Mouse (Mus musculus) heart, postnatal 10 days (tissue): ENCODE data around the gene Tecta. TPM values are rescaled to one million over a fixed set of nuclear protein-coding genes. Genes with fewer than 3 reads are reported as not detected.

Source experiments
- DNase-seq, 2 experiments: peaks; one replicate each; pipeline ENCODE4 v3.0.0; 2021
- intact Hi-C: fragments of 180-260 bp; cut with DNase I; formaldehyde crosslinking; loops from one replicate; pipeline ENCODE4 v1.15.1; 2025
- total RNA-seq, 2 experiments: library from RNA; stranded (reverse); gene quantifications; 2 replicates each; pipeline ENCODE4 v1.2.3; 2021

Gene Tecta
- total RNA-seq, 2 experiments from 2014 or later = 0.19 to 0.22 TPM

DNA sequence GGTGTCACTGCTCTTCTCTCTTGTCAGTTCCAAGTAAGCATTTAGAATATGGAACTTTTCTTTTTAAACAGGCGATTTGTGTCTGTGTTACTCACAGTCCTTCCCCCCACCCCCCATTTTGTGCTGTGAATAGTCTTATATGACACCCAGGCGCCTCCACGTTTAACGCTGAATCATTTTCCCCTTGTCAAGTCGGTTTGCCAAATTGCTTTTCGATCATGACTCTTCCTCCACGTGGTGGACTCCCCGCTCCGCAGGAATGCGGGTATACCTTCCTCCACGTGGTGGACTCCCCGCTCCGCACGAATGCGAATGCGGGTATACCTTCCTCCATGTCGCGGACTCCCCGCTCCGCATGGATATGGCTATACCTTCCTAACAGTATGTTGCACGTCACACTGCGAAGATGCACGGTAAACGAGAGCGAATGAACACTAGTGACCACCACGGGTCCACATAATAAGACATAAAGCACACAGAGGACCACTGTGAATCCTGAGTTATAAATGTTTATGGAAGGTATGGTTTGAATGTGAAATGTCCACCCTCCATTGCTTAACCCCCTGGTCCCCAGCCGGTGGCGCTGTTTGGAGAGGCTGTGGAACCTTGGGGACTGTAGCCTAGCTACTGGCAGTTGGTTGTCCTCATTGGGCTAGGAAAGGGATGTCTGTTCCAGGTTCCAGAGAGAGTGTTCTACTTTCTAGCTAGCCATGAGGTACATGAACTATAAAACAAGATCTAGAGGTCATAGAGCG, 74.9 kb downstream of the Tecta start:
- intact Hi-C loops = loop anchor here (5.0 to 10.0 kb wide), 3 partner anchors 227 to 460 kb away; no protein-coding TSS in a partner anchor
- no peak for DNase-seq

DNA sequence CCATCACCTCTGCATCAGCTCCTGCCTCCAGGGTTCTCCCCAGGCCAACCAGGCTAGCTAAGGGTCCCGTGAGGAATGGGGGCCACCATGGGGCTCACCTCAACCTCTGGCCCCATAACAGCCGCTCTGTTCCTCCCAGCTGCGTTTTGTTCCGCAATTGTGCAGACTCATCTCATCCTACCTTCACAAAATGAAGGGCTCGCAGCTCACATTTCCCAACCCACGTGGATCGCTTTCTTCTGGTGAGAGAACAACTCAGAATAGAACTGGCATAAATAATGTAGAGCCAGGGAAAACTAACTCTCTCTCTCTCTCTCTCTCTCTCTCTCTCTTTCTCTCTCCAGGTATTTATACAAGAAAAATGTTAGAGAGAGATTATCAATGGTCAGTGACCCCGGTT, 76.5 kb downstream of the Tecta start:
- DNase-seq = no peak
- intact Hi-C loops = loop anchor here (10.0 kb wide), 2 partner anchors 252 to 462 kb away; no protein-coding TSS in a partner anchor

DNA sequence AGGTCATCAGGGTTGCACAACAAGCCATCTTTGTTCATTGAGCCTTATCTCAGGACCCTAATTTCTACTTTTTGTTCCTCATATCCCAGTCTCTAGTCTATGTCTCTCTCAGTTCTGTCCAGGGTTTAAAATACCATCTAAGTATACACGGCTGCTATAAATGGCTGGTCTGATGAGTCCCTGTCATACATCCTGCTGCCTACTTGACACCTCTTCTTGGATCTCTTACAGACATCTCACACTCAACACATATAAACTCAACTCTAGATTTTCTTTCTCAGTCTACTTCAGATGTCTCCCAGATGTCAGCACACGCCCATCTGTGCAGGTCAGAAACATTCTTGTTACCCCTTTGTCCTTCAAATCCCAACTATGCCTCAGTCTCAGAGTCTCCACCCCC, 78.3 kb downstream of the Tecta start:
- intact Hi-C loops = loop anchor here (10.0 kb wide), 2 partner anchors 253 to 463 kb away; no protein-coding TSS in a partner anchor
- DNase-seq = no peak

DNA sequence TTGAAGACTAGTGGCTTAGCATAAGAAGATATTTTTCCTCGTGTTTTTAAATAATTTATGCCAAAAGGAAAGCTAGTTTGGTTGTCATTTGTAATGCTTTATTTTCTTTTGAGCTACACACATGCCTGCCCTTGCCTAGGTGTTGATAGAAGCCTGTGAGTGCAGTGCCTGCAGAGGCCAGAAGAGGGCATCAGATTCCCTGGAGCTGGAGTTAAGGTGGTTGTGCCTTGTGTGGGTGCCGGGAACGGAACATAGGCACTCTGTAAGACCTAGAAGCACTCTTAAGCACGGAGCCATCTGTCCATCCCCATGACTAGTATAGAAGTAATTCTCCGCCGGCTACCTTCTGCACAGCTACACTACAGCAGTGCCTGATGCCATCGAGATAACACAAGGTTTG, 79.1 kb downstream of the Tecta start:
- no peak for DNase-seq
- intact Hi-C loops = loop anchor here (10.0 kb wide), 2 partner anchors 254 to 464 kb away; no protein-coding TSS in a partner anchor

DNA sequence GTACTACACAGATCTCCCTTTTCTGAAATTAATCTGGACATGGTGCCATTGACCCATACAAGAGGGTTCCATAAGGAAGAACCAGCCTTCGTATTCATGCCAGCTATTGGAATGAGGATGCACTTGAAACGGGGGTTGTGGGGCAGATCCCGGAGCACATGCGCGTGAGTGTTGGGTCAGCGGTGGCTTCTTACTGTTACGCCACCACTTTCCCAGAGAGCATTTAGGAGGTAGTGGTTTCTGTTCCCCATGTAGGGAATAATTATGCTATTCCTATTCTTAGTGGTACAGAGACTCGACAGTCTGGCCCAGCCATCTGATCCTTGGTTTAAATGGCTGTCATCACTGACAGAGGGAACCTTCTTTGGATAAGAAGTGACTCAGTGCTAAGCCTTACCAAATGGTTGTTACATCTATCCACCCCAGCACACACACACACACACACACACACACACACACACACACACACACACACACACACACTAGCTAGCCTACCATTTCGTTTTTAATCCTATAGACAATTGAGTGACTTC, 81.2 kb downstream of the Tecta start:
- intact Hi-C loops = no loop called here
- no peak for DNase-seq

DNA sequence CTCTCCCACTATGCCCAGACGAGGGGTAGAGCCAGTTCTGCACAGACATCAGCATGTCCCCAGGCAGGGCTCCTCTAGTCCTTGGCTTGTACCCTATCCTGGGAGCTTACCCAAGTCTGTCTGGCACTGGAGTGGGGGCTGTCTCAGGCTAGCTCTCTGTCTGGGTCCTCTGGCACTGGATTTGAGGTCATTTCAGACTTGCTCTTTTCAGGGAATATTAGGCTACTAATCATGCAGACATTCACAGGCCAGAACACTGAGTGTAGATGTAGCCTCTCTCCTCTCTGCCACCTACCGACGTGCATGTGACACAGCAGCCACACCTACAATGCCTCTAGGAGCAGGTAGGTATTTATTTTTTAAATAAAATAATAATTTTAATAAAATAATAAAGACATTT, 82.4 kb downstream of the Tecta start:
- DNase-seq = no peak
- intact Hi-C loops = no loop called here

DNA sequence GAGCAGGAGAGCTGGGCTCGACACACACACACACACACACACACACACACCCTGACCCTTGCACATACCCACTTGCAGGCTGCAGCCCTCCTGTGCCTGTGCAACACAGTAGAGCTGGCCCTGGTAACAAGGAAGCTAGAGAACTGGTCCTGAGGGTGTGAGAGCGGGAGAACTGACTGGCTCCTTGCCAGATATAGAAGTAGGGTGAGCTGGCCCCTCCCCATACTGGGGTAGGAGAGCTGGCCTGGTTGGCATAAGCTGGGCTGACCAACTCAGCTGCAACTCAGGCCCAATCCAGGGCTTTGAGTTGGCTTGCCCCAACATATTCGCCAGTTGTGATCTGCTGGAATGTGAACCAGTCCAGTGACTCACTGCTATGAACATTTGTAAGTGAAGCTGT, 83.9 kb downstream of the Tecta start:
- DNase-seq = no peak

DNA sequence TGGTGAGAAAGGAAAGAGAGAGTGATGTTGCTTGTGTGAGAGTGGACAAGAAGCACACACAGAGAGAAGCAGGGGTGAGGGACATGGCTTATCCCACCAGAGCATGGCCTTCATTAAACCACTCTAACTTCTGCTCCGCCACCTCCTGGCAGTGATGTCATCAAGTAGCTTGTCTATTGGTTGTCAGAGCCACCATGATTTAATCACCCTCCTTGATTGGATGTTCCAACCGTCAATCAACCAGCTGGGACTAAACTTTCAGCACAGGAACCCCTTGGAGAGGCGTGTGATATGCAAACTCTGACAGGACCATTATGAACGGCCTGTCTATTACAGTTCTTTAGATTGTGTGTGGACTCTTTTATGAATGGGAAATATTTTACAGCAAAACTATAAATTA, 84.8 kb downstream of the Tecta start:
- peak in 1 of 2 experiments; percentile 17 for DNase-seq
- intact Hi-C loops = no loop called here

More for the DNA sequence above, 83.9 kb downstream of the Tecta start:
- intact Hi-C loops = no loop called here

DNA sequence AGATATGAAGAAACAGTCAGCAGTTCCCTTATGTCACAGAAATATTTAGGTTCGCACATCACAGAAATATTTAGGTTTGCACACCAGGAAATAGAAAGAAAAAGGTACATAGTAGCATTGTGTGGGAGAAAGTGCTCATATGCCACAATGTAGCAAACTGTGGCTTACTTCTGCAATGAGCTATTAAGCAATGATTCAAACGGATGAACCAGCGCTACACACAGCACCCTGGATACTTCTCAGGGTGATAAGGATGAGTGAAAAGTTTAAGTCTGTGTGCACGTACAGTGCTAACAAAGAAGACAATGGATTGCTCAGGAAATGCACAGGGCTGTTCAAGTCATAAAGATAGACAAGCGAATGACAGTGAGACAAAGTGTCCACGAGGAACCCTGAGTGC, 85.3 kb downstream of the Tecta start:
- DNase-seq = no peak
- intact Hi-C loops = no loop called here

DNA sequence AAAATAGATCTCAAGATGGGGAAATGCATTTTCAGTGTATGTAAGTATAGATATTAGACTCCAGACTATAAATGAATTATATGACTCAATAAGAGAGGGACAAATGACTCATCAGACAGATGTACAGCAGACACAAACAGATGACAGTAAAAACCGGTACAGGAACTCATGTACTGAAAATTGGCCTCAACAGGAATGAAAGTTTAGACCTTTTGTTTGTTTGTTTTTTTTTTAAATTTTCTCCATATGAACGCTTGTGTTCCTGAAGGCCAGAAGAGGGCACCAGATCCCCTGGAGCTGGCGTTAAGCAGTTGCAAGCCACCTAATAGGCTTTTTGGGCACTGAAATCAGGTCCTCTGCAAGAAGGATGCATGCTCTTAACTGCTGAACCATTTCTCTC, 85.9 kb downstream of the Tecta start:
- intact Hi-C loops = no loop called here
- DNase-seq = peak in 1 of 2 experiments; percentile 18

DNA sequence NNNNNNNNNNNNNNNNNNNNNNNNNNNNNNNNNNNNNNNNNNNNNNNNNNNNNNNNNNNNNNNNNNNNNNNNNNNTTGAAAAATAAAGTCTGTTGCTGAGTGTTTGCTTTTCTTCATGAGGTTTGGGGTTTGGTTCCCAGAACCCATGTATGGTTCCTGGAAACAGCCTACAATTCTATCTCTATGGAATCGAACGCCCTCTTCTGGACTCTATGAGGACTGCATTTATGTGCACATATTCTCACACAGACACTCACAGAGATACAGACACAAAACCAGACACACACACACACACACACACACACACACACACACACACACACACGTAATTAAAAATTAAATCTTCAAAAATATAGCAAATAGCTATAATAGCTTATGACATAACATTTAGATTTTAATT, 88.4 kb downstream of the Tecta start:
- intact Hi-C loops = no loop called here
- no peak for DNase-seq

DNA sequence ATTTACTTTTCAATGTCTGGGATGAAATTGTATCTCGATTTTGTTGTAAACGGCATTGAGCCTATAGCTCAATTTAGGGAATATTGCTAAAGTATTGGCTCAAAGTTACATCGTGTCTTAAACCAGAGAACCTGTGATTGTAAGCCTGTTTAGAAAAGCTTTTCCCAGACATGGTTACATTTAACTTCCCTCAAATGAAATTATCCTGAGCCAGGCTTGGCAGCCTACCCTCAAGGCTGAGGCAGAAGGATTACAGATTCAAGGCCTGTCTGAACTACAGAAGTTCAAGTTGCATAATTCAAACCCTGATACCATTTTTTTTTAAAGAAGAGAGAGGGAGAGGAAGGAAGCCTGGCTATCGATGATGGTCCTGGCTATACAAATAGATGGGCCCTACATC, 95.8 kb downstream of the Tecta start:
- intact Hi-C loops = no loop called here
- no peak for DNase-seq

DNA sequence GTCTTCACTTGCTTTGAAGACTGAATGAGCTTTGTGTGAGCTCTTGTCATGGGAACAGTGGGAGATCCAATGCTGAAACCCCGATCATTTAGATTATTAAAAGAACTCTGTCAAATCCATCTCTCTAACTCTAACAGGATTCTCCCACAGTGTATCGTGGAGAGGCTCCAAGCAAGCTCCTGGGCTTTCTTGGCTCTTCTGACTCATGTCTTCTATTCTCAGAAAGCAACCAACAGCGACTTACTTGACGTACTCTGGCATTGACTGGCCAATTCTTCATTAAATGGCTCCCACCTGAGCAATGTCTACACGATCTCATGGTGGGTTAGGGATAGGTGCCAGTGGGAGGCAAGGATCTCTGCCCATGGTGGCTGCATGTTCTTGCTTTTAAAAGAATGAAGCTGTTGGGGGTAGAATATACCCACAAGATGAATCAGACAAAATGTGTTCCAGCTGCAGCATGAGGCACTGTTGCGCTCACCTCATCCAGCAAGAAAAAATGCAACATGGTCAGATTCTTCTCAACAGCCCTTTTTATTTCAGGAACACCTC, 98.6 kb downstream of the Tecta start:
- DNase-seq = no peak
- intact Hi-C loops = no loop called here

DNA sequence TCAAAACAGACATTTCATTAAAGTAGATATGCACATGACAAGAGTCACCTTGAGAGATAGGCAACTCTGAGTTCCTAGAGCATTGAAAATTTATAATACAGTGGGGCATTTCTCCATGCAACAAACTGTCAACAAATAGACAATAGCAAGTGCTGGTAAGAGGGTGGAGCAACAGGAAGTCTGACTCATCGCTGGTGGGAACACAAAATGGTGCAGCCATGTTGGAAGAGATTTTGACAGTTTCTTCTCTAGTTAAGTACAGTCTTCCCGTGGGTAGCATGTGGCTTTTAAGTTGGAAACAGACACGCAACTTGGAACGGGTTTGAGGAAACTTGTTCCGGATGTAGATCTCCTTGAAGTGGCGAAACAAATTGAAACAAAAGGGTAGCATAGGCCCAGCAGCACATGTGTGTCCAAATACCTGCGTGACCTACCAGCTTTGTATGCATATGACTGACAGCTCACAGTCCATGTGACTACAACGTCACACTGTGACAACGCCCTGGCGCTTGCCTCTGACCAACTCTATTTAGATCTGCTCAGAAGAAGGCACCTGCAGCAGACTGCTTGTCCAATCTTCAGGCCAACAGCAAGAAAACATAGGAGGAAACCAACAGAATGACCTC, 103.3 kb downstream of the Tecta start:
- intact Hi-C loops = no loop called here
- no peak for DNase-seq

DNA sequence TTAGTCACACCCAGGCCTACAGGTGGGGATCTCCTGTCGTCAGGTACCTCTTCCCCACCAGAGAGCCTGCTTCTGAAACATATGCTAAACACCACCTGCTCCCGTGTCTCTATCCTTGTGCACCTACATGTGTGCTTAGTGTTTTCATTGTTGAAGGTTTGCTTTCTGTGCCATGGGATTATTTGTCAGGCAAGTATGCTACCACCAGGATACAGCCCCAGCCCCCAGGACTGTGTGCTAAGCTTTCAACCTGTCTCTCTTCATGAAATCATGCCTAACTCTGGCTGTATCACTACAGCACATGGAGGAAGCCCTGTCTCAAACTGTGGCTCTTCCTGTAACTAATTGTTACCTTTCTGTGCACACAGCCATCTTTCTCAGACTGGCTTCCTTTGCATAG, 105.6 kb downstream of the Tecta start:
- intact Hi-C loops = no loop called here
- DNase-seq = no peak

DNA sequence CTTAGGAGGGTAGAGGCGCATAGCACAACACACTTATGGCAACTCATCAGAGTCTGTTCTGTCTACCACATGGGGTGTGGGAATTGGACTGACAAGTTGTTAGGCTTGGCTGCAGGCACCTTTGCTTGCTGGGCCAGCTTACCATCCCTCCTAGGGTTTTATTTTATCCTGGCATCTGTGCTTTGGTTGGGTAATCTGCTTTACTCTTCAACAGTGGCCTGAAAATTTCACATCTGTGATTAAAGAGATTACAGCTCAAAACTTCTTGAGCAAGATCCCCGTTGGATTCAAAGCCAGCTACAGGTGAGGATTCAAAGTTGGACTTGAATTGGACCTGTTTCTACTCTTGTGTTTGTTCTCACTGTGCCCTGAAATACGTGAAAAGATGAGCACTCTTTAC, 106.1 kb downstream of the Tecta start:
- DNase-seq = no peak
- intact Hi-C loops = no loop called here

DNA sequence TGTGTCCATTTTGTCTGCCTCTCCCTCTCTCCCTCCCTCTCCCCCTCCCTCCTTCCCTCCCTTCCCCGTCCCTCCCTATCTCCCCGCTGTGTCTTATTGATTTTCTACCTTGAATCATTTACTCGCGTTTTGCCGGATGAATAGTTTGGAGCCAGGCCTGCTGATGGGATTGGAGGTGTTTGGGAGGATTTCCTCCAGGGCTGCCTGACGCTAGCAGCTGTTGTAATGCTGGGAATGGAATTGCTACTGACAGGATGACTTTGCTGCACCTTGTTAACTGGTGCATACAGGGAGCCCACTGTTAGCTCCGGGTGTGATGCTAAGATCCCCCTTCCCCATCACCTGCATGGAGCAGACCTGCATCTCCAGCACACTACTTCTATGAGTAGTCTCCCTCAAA, 106.7 kb downstream of the Tecta start:
- intact Hi-C loops = no loop called here
- no peak for DNase-seq

DNA sequence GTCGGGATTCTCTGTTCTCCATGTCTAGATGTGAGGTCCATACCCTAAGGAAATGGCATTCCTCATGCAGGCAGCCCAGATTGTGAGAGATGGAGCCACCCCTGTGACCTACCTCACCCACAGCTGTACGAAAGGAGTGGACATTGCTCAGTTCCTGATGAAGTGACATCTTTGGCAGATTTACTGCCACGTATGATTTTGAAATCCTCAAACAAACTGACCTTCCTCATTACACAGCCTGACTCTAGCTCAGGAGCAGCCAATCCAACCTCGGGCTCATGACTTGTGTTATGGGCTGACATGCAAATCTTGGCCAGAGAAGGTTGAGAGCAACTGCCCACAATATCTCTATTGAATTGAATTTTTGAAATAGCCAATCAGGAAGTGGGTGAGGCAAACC, 120.1 kb downstream of the Tecta start:
- no peak for DNase-seq
- intact Hi-C loops = no loop called here
